Mouse (Mus musculus) limb, embryonic 14.5 days (tissue): ENCODE results near the gene Zbtb44. TPM values are rescaled to one million over a fixed set of nuclear protein-coding genes. Genes with fewer than 3 reads are reported as not detected.

Source experiments
- ATAC-seq: fragments of 200-750 bp; cut with Nextera tagmentation; 2 replicates; pipeline ENCODE4 v1.8.0; 2017; ENCODE audit warnings: low read depth, moderate number of reproducible peaks, moderate TSS enrichment; ENCODE audit not compliant: low FRiP score
- DNase-seq: peaks from one replicate; pipeline ENCODE4 v3.0.0-alpha.2; 2015; ENCODE audit warnings: low spot score
- H3K27ac ChIP-seq: fragments of 300-500 bp; sonication (generic); replicated peaks from 2 replicates; pipeline ENCODE4 v1.5.1; 2014; ENCODE audit warnings: low read depth, mild to moderate bottlenecking, low read length, moderate library complexity, mixed read lengths
- H3K27me3 ChIP-seq: fragments of 300-500 bp; sonication (generic); 2 replicates; pipeline ENCODE4 v1.6.1; 2014; ENCODE audit warnings: low read length, mixed read lengths; ENCODE audit not compliant: control insufficient read depth, insufficient read depth
- H3K36me3 ChIP-seq: fragments of 300-500 bp; sonication (generic); 2 replicates; pipeline ENCODE4 v1.6.1; 2014; ENCODE audit warnings: mild to moderate bottlenecking, low read length, moderate library complexity, mixed read lengths; ENCODE audit not compliant: control insufficient read depth, insufficient read depth
- H3K4me1 ChIP-seq: fragments of 300-500 bp; sonication (generic); 2 replicates; pipeline ENCODE4 v1.6.1; 2014; ENCODE audit warnings: antibody characterized with exemption, low read length, mixed read lengths; ENCODE audit not compliant: control insufficient read depth, insufficient read depth
- H3K4me2 ChIP-seq: fragments of 300-500 bp; sonication (generic); replicated peaks from 2 replicates; pipeline ENCODE4 v1.6.1; 2014; ENCODE audit warnings: low read depth, mild to moderate bottlenecking, low read length, moderate library complexity; ENCODE audit not compliant: severe bottlenecking
- H3K4me3 ChIP-seq: fragments of 300-500 bp; sonication (generic); replicated peaks from 2 replicates; pipeline ENCODE4 v1.5.1; 2014; ENCODE audit warnings: low read length
- H3K9ac ChIP-seq: fragments of 300-500 bp; sonication (generic); 2 replicates; pipeline ENCODE4 v1.6.1; 2014; ENCODE audit warnings: mild to moderate bottlenecking, low read depth, low read length, moderate library complexity; ENCODE audit not compliant: severe bottlenecking
- H3K9me3 ChIP-seq: fragments of 300-500 bp; sonication (generic); 2 replicates; pipeline ENCODE4 v1.6.1; 2016; ENCODE audit warnings: low read length; ENCODE audit not compliant: control insufficient read depth
- POLR2A ChIP-seq: fragments of 200-500 bp; IDR thresholded peaks from 2 replicates; pipeline ENCODE4 v1.8.0; 2012; ENCODE audit warnings: inconsistent platforms, mild to moderate bottlenecking, moderate library complexity, borderline replicate concordance; ENCODE audit not compliant: insufficient read depth, insufficient read length; ENCODE audit errors: extremely low read depth
- WGBS: fragments of 180-500 bp; shearing (Covaris S2); extraction: QIAGEN DNeasy Blood & Tissue Kit; methylation state at CpG from one replicate; pipeline ENCODE4 v1.1.7; 2014; 5-methylcytosine and 5-hydroxymethylcytosine counted together
- polyA plus RNA-seq, 2 experiments: library from polyadenylated mRNA; depleted of rRNA in 1 of 2; stranded (reverse) in 1 of 2; unstranded in 1 of 2; fragments of >200 nt; fragmentation: Nextera tagmentation in 1 of 2; extraction: Ambion mirVana in 1 of 2; gene quantifications; 2 replicates each; pipeline versions ENCODE4 v1.2.1 to v1.2.3; 2012 to 2014

The Zbtb44 gene
- polyA plus RNA-seq, 2 experiments: 6.9 to 8.3 TPM

GRCm38 (mm10) chr9:31087466-31087865 lies 57.0 kb downstream of the Zbtb44 start:
- no peak overlapping the region for H3K4me2 ChIP-seq
- 73% methylated on average over 4 of the region's 4 CpGs for WGBS
- no peak overlapping the region for H3K9ac ChIP-seq
- no peaks in the 10 kb centered on the region for H3K4me1 ChIP-seq
- H3K4me3 ChIP-seq: no peak overlapping the region
- no peak for ATAC-seq
- no peak for TF ChIP-seq POLR2A
- no peaks in the 10 kb centered on the region for H3K27me3 ChIP-seq
- H3K27ac ChIP-seq: no peak overlapping the region
- H3K9me3 ChIP-seq: no peaks in the 10 kb centered on the region
- H3K36me3 ChIP-seq: no peaks in the 10 kb centered on the region
- DNase-seq: no peak

GRCm38 (mm10) chr9:31088116-31088515 lies 57.7 kb downstream of the Zbtb44 start:
- no peak for ATAC-seq
- Histone ChIP-seq H3K36me3 (no peaks in the 10 kb centered on the region), H3K27ac (no peak overlapping the region), H3K9me3 (no peaks in the 10 kb centered on the region), H3K27me3 (no peaks in the 10 kb centered on the region), H3K4me2 (no peak overlapping the region), H3K4me1 (no peaks in the 10 kb centered on the region), H3K9ac (no peak overlapping the region), H3K4me3 (no peak overlapping the region)
- no peak for TF ChIP-seq POLR2A
- 61% methylated on average over 3 of the region's 3 CpGs for WGBS
- DNase-seq: no peak

- no peaks in the 10 kb centered on the region for H3K27me3 ChIP-seq
- DNase-seq (no peak), ATAC-seq (no peak)
- 85% methylated on average over 4 of the region's 4 CpGs for WGBS
- H3K4me2 ChIP-seq: no peak overlapping the region
- no peaks in the 10 kb centered on the region for H3K36me3 ChIP-seq
- H3K4me1 ChIP-seq: no peaks in the 10 kb centered on the region
- no peak overlapping the region for H3K4me3 ChIP-seq
- no peak overlapping the region for H3K27ac ChIP-seq
- no peak overlapping the region for H3K9ac ChIP-seq
- H3K9me3 ChIP-seq: no peaks in the 10 kb centered on the region
- TF ChIP-seq POLR2A: no peak
These were observed 58.4 kb downstream of the Zbtb44 start for GRCm38 (mm10) chr9:31088883-31089282.

- DNase-seq (no peak), ATAC-seq (no peak)
- TF ChIP-seq POLR2A: no peak
These were observed 59.1 kb downstream of the Zbtb44 start for GRCm38 (mm10) chr9:31089541-31089940.

GRCm38 (mm10) chr9:31090081-31091023 lies 59.9 kb downstream of the Zbtb44 start:
- H3K9ac ChIP-seq: no peak overlapping the region
- no peaks in the 10 kb centered on the region for H3K4me1 ChIP-seq
- H3K9me3 ChIP-seq: no peaks in the 10 kb centered on the region
- ATAC-seq (no peak), DNase-seq (no peak)
- H3K27ac ChIP-seq: no peak overlapping the region
- no peaks in the 10 kb centered on the region for H3K36me3 ChIP-seq
- H3K4me2 ChIP-seq: no peak overlapping the region
- no peak overlapping the region for H3K4me3 ChIP-seq
- no peaks in the 10 kb centered on the region for H3K27me3 ChIP-seq
- TF ChIP-seq POLR2A: no peak
- 63% methylated on average over 29 of the region's 29 CpGs for WGBS

More at GRCm38 (mm10) chr9:31089541-31089940, 59.1 kb downstream of the Zbtb44 start:
- no peaks in the 10 kb centered on the region for H3K27me3 ChIP-seq
- WGBS: 79% methylated on average over 9 of the region's 9 CpGs
- no peak overlapping the region for H3K4me2 ChIP-seq
- H3K4me1 ChIP-seq: no peaks in the 10 kb centered on the region
- H3K4me3 ChIP-seq: no peak overlapping the region
- no peak overlapping the region for H3K27ac ChIP-seq
- no peak overlapping the region for H3K9ac ChIP-seq
- H3K9me3 ChIP-seq: no peaks in the 10 kb centered on the region
- H3K36me3 ChIP-seq: no peaks in the 10 kb centered on the region
